Mouse (Mus musculus) layer of hippocampus, adult 11-12 months (tissue): ENCODE measurements around the gene Usp25.
A peak's percentile ranks its signal among the peaks of the same experiment; 100 is the strongest.

Source experiments
- DNase-seq: peaks from one replicate; pipeline ENCODE4 v3.0.0; 2022; ENCODE audit warnings: low spot score

Gene Usp25

DNA sequence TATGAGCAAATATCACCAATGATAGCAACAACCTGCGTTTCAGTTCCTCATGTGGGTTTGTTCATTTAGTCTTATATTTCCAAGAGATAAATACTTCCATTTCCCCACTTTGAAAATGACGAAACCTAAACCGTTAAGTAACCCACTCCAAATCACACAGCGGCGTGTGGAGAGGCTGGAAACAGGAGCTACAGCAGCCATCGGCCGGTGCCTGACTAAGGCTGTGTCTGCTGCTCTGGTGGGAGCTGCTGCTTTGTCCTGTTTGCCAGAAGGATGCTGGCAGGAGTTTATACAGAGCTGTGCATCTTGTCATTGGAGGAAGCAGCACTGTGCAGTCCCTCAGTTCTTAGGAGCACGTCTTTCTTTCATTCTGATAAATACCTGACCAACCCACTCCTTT is 21.2 kb downstream of the Usp25 start:
- no peak for DNase-seq

DNA sequence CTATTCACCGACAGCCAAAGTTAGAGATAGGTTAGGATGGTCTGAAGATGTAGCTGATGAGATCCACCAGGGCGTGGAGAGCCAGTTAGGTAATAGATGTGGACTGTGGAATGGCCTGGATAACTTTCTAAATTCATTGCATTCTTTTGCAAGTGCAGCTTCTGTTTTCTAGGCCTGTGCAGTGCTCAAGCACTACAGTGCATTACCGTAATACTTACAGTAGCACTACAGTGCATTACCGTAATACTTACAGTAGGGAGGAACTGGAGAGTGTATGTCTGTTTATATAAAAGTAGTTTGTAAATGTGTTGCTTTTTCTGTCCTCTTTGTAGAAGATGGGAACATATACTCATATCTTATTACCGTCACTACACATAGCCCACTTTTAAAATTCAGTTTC is 28.1 kb downstream of the Usp25 start:
- DNase-seq: no peak

GRCm38 (mm10) chr16:77043499-77043898 is 30.0 kb downstream of the Usp25 start:
- DNase-seq: no peak

DNA sequence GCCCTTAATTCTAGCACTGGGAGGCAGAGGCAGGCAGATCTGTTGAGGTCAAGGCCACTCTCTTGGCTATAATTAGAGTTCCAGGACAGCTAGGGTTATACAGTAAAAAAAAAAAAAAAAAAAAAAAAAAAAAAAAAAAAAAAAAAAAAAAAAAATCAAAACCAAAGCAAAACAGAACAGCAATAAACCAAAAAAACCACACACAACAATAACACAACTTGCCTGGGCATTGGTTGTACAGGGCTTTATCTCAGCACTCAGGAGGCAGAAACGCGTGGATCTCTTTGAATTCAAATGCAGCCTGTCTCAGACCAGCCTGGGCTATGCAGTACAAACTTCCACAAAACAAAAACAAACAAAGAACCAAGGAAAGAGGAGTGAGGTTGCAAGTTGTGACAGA is 40.7 kb downstream of the Usp25 start:
- no peak for DNase-seq

DNA sequence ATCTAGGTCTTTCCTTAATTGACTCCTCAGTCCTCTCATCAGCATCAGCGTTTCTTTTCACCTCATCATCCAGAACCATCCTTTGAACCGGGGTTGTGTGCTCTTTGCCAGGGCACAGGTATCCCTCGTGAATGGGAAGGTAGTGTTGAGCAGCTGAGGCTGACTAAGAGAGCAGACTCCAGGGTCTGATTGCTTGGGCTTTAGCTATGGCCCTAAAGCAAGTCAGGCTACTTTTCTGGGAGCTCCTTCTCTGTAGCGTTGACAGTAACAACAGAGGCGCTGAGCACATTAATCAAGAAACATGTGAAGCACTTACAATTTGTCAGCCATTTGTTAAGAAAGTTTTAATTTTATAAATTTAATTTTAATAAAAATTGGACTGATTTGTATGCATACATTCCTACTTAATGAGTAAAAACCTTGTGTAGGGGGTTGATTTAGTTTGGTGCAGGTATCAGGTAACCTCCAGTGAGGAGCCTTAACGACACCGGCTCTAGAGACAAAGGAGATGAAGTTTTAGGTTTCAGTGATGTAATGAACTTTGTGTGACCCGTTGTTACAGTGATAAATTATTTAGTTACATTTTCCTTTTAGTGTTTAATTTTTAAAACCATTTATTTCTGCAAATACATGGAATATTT is 42.1 kb downstream of the Usp25 start:
- DNase-seq: no peak

DNA sequence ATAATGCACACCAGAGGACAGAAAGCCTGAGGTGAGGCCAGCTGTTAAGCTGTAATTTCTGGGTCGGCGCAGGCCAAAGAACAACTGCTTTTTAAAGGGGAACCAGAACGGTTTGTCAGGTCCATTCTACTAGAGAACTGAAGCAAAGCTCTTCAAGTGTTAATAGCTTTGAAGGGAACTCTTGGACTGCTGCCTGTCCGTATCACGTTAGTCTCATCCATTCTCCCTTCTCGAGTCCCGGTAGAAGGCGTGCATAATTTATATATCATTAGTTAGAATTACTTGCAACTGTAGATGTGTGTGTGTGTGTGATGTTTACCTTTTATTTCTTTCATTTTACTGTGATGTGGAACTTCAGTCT is 42.6 kb downstream of the Usp25 start:
- no peak for DNase-seq

GRCm38 (mm10) chr16:77058567-77058966 is 45.1 kb downstream of the Usp25 start:
- DNase-seq: peak; percentile 19

DNA sequence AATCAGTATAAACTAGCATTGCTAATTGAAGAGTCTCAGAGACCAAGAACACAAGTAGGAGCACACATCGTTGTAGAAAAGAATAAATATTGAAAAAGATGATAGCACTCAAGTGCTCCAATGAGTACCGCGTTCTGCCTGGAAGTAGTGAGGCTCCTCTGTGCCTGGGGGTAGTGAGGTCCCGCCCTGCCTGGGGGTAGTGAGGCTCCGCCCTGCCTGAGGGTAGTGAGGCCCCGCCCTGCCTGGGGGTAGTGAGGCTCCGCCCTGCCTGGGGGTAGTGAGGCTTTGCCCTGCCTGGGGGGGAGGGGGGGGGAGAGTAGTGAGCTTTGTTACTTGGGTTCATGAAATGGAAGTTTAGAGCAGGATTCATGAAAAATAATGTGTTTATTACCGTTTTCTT is 46.7 kb downstream of the Usp25 start:
- no peak for DNase-seq

- no peak for DNase-seq
Measured at GRCm38 (mm10) chr16:77063916-77064315, 50.4 kb downstream of the Usp25 start.

DNA sequence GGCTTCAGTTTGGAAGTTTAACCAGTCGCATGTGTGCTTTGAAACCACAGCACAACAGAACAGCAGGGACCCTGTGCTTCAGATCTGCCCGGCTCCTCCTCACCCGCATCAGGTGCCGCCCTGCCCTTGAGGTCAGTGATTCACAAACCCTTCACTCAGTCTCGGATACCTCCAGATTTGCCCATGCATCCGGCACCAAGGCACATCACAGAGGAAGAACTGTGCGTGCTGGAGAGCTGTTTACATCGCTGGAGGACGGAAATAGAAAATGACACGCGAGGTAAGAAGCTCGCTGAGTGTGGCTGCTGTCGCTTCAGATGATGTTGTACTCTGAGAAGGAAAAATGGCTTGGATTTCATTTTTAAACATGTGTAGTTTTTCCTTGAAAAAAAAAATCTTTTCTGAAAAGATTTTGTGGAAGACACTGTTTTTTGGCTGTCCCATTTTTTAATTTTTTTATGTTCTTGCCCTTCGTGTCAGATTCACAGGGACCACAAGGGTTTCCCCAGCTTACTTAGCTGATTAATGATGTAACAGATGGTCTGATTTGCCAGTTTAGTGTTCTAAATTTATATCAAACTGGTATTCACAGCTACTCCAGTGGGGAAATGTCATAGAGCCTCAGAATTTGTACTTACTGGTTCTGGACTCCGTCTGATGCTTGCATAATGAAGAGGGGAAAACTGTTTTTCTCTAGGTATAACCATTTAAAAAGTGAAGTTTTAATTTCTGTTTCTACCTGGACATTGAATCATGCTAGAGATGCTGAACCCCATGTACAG is 63.6 kb downstream of the Usp25 start:
- peak; percentile 21 for DNase-seq

- no peak for DNase-seq
Measured at GRCm38 (mm10) chr16:77077736-77078005, 64.2 kb downstream of the Usp25 start.

GRCm38 (mm10) chr16:77084071-77084470 is 70.6 kb downstream of the Usp25 start:
- DNase-seq: no peak

GRCm38 (mm10) chr16:77089806-77090205 is 76.3 kb downstream of the Usp25 start:
- DNase-seq: no peak

DNA sequence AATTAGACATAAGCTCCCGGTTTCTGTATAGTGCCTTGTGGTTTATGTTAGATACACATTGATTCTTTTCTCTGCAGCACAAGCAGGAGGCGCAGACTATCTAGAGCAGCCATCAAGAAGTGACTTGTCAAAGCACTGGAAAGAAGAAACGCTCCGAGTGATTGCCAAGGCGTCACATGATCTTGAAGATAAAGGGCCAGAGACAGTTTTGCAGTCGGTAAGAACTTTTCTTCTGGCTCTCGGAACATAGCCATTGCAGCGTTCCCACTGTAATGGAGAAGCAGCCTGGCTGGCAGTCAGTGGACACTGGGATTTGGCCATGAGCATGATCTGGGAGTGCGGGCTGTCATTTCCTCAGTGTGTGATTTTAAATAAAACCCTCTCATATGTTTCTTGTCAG is 80.0 kb downstream of the Usp25 start:
- no peak for DNase-seq

- DNase-seq: no peak
Measured at GRCm38 (mm10) chr16:77095017-77095551, 81.6 kb downstream of the Usp25 start.

DNA sequence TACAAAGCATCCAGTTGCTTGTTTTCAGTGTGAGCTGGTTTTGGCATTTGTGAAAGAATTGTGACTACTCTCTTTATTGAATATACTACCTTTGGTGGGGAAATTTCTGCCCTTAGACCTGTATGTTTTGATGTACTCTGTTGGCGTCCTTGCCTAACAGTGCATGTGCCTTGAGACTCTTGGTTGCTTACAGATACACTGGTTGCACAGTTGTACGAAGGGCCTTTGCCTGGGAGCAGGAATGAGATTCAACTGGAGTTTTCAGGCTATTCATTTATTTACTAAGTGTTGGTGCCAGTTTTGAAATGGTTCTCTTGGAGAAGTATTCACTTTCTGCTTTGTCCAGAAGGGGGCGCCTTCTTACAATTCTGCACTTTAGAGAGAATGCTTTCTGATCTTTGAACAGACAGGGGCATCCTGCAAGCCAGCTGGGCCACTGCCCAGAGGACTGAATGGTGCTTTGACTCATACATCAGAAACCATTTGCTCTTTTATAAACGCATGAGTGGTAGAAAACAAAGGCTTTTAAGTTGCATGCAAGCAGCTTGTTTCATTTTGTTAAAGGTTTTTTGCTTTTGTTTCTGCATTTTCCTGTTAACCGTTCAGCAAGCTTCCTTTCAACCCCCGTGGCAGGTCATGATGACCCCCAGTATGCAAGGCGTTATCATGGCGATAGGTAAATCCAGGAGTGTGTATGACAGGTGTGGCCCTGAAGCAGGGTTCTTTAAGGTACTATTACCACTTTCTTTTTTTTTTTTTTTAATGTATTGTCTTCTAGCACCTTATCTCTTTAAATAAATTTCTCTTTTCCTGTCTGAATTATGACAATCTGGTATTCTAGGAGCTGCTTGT is 85.7 kb downstream of the Usp25 start:
- peak; percentile 92 for DNase-seq

- no peak for DNase-seq
Measured at GRCm38 (mm10) chr16:77103637-77104264, 90.2 kb downstream of the Usp25 start.

GRCm38 (mm10) chr16:77111268-77111667 is 97.8 kb downstream of the Usp25 start:
- no peak for DNase-seq

DNA sequence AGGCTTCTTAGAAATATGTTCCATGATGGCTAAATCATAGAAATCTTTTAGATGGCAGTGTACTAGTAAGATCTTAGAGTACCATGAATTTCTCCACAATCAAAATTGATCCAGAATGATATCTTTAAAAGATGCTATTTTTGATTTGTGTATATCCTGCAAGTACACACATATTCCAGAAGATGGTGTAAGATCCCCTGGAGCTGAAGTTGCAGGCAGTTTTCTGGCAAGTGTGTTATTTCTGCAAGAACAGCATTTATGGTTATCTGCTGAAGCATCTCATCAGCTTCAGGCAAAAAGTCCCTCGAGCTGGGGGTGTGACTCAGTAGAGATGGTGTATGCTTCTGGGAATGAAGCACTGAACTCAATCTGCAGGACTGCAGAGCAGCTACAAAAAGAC is 112.4 kb downstream of the Usp25 start:
- DNase-seq: no peak

GRCm38 (mm10) chr16:77128683-77129082 is 115.2 kb downstream of the Usp25 start:
- DNase-seq: no peak

DNA sequence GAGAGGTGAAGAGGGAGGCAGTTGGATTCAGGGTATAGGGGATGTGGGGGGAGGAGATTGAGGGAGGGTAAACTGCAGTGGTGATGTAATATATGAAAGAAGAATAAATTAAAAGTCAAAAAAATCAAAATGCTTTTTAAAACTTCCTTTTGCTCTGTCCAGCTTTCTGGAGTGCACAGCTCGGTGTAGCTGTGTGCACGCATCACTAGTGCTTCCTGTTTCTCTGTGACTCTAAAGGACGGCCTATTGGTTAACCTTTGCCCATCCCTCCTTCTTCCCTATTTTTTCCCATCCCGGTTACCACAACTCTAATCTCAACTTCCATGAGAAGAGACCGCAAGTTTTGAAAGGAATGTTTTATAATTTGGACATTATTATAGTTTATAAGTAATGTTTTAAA is 119.5 kb downstream of the Usp25 start:
- no peak for DNase-seq

- no peak for DNase-seq
Measured at GRCm38 (mm10) chr16:77140651-77141050, 127.1 kb downstream of the Usp25 start.
